Mouse (Mus musculus) cerebellum, adult 2 months (tissue): ENCODE measurements around the gene Cd34.

Source experiments
- CTCF ChIP-seq: fragments of 200-500 bp; IDR thresholded peaks from 2 replicates; pipeline ENCODE4 v1.5.1; 2011; ENCODE audit warnings: low read depth, mild to moderate bottlenecking, control low read depth, low read length, moderate library complexity, borderline replicate concordance; ENCODE audit not compliant: insufficient read depth
- POLR2A ChIP-seq: fragments of 200-500 bp; IDR thresholded peaks from 2 replicates; pipeline ENCODE4 v1.6.1; 2011; ENCODE audit warnings: low read length, control low read depth, borderline replicate concordance; ENCODE audit not compliant: insufficient read depth

DNA sequence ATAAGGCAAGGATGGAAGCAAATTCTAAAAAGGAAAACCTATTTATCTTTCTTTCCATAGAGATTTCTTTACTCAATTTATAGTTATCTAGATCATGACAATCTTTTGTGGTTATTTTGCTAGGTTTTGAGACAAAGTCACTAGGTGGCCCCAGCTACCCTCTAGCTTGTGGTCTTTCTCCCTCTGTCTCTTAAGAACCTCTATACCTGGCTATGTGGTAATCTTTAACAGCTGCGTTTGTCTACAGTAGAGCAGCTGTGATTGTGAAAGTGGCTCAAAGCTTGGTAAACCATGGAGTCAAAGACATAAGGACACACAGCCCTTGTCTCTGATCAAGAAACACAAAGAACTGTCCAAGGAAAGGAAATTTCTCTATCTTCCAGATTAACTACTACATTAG is 36.8 kb upstream of the Cd34 start:
- TF ChIP-seq CTCF (no peak), POLR2A (no peak)
